Mouse (Mus musculus): ENCODE data around the gene Arhgap8. TPM values are rescaled to one million over a fixed set of nuclear protein-coding genes. Genes with fewer than 3 reads are reported as not detected.

The Arhgap8 gene
- total RNA-seq, 2 experiments from 2014 or later = 0.42 TPM; not detected in 1

DNA sequence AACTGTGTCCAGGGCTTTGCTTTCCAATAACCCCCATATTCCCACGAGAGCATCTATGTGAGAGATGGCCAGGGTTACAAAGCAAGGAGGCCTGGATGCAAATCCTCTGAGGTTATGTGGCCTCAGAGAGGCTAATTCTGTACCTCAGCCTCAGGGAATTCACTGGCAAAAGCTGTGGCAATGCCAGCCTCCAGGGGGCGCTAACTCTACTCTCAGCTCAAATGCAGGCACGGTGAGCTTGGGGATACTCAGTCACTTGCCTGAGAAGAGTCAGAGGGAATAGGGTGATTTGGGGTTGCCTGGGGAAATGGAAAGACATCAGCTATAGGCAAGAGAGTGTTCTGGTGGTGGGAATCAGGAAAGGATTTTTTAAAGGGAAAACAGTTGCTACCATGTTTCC lies 83.8 kb downstream of the Arhgap8 start:
- peak; percentile 64 to 65 for DNase-seq

DNA sequence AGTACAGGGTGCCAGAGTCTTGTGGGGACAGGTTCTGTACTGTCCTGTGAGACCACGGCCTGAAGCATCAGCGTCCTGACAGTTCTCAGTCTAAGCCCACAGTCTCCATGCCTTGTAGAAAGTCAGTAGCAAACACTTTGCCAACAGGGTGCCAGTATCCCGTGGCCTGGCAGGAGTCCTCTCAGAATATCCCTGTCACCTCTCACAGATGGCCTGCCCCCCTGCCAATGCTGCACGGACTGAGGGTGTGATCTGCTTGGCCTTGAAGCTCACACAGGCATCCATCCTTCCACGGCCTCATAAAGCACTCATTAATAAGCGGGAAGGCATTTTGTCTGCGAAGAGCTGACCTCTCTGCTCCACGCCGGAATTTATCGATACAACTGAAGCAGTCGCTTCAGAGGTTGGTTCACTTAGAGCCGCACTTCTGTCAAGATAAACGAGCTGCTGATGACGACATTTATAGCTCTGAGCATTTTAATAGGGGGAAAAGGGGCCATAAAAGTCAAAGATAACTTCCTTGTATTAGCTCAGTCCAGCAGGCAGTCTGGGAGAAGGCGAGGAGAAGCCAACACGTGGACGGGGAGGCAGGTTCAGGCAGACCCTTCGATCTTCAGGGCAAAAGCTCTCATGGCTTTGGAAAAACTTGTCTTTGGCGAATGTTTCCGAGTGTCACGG lies 89.6 kb downstream of the Arhgap8 start:
- DNase-seq = no peak

DNA sequence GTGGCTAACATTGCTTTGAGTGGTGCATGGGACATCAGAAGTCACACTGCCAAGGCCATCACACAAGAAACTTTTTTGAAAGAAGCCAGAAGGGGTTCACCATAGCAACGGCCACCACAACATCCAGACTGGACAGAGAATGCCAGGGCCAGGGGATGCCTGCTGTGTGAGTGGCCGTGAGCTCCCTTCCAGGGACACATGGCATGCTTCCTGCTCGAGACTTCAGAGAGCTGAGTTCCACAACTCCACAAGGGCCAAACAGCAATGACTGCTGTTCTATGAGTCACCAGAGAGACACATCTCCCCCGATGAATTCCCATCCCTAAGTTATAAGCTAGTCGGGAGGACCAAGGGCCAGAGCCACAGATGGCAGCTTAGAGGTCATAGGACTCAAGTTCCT lies 91.3 kb downstream of the Arhgap8 start:
- DNase-seq = no peak

DNA sequence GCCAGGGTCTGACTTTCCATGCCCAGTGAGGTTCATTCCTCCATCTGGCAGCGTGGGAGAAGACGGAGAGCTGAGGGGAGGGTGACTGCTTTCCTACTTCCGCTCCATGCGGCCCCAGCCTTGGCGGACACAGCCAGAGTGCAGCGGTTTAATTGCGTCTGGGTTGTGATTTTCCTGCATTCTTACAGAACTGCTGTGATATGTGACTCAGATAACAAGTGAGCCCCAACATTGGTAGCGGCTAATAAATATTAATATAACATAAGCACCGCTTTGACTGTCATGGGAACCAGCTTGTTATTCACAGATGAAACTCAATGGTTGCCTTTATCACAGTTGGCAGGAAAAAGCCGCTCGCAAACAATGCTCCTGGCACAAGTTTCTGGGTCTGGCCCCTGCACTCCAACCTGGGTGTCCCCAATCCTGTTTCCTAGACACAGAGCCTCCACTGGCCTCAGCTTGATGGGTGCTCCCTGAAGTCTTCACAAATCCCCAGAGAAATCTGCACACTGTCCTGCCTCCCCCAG lies 93.0 kb downstream of the Arhgap8 start:
- peak; percentile 43 to 52 for DNase-seq

DNA sequence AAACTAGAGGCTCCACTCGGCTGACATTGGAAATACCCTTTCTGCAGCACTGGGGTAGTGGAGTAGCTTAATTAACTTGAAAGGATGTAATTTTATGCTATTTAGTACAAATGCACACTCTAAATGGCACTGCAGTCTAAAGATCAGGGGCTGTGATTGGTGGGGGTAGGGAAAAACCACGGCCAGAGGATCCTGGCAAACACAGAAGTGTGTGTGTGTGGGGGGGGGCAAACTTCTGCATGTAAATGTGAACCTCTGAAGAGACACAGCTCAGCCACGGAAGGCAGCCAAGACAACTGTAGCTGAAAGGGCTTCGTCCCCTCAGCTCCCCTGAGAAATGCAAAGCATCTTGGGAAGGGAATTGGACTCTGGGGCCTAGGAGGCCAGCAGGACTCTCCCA lies 95.3 kb downstream of the Arhgap8 start:
- DNase-seq = no peak

DNA sequence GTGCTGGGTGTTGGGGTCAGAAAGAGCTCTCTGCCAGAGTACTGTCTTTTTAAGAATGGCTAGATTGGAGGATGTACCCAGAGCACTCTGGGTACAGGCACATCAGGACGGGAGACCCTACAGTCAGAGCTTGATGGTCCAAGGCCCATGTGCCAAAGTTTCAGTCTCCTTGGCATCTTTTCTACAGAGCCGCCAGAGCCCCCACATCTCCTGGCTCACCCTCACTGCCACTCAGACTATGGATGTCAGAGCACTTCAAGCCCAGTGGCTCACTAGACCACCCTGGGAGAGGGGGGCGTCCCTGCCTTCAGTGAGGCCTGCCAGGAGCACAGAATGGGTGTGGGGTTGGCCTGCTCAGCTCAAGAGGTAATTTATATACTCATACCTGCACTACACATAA lies 97.7 kb downstream of the Arhgap8 start:
- DNase-seq = no peak

DNA sequence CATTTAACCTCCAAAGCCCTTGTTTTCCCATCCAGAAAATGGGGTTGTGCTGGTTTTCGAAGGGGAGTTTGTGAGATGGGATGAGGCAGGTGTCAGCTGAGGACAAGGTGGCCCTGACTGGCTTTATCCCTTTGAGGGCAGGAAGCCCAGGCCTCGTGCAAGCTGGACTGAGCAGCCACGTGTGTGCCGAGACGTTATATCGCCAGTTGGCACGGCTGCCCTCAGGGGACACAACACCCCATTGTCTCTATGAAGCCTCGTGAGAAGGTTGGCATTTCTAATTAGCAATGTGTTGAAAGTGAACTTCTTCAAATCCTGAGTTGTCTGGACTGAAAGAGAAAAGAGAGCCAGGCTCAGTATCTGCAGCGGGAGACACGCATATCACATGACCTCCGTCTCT lies 98.4 kb downstream of the Arhgap8 start:
- no peak for DNase-seq

DNA sequence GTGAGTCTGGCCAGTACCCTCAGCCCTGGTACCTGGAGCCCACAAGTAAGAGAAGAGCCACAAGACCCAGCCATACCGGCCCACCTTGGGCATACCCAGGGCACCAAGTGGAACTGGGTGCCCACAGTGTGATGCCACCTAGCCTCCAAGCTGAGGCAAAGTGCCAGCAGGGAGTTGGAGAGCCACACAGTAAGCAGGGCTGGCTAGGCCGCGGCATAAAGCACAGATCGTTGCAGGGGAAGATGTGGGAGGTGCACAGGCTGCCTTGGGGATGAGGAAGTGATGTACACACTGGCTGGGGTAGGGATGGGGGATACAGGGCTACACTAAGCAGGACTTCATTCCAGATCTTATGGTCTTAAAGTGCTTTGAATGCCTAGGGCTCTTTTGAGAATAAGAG lies 101.0 kb downstream of the Arhgap8 start:
- no peak for DNase-seq

Other genes starting within 250 kb of the Arhgap8 start
- 10 to 100 TPM; 55.9 to 56.2 TPM for gene Rtl6, start 162.2 kb upstream of the Arhgap8 start, total RNA-seq (2021)
- gene Prr5, start 50.4 kb upstream of the Arhgap8 start, total RNA-seq (2021) = 10 to 100 TPM; 10.6 to 17.3 TPM
- gene Phf21b, start 136.0 kb downstream of the Arhgap8 start, total RNA-seq (2021) = 10 to 100 TPM; 11.3 TPM
- 1 to 10 TPM; 1.2 to 1.4 TPM for gene Gm29666, start 200.0 kb downstream of the Arhgap8 start, total RNA-seq (2021)
- gene Nup50, start 203.4 kb downstream of the Arhgap8 start, total RNA-seq (2021) = 10 to 100 TPM; 33.5 to 36.5 TPM